Mouse (Mus musculus) heart, postnatal 14 days (tissue): ENCODE measurements around the gene Fbxw7. TPM values are rescaled to one million over a fixed set of nuclear protein-coding genes. Genes with fewer than 3 reads are reported as not detected.

Experiments
- DNase-seq, 2 experiments: peaks; one replicate each; pipeline ENCODE4 v3.0.0; 2021 to 2022
- intact Hi-C: fragments of 180-260 bp; cut with DNase I; formaldehyde crosslinking; loops from one replicate; pipeline ENCODE4 v1.15.1; 2025
- total RNA-seq, 2 experiments: library from RNA; stranded (reverse); gene quantifications; 2 replicates each; pipeline ENCODE4 v1.2.3; 2021

Gene Fbxw7
- total RNA-seq, 2 experiments from 2014 or later = 45.8 to 51.6 TPM

DNA sequence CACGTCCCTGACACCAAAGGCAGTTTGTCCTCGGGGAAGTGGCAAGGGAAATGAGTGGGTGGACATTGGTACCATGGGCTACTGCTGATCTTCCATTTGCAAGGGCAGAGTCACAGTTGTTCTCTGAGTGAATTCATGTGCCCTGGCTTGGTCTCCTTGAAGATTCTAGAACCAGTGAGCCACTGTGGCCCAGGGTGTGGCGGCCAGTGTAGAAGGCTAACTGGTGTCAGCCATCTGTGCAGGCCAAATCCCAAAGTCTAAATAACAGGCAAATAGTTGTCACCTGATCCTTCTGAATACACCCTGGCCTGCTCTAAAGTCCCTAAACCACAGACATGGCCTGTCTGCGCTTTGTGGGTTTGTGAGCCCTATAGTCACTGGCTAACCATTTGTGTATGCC, 173.8 kb downstream of the Fbxw7 start:
- DNase-seq = no peak
- intact Hi-C loops = no loop called here

DNA sequence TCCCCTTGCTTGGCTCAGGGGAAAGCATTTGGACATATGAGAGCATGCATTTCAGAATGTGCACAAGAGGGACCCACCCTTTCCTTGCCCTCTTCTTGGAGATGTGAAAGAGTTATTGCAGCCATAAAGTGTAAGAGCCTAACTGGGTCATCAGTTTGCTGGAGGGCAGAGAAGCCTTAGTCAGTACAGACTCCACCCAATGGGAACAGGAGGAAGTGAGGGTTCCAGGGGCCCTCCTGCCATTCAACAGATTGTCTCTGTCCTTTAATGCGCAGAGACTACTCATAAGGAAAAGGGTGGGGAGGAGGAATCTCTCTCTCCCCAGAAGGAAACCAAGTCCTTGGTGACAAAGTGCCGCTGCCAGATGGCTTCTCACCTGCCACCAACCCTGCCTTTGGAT, 190.2 kb downstream of the Fbxw7 start:
- no peak for DNase-seq
- intact Hi-C loops = no loop called here

DNA sequence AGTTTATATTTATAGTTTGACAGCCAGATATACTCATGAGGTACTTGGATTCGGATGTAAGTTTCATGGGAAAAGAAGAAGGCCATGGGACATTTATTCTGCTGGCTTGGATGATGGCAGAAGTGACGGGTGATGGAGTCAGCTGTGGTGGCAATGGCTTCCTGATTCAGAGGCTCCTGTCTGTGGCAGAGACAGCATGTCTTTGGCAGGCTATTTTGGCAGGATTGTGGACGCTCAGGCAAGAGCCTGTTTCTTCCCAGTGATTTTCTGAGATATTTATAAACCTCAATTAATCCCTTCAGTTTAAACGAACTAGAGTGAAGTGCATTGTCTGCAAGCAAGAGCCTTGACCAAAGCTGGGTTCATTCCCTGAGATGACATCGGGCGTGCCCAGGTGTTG, 197.8 kb downstream of the Fbxw7 start:
- intact Hi-C loops = no loop called here

DNA sequence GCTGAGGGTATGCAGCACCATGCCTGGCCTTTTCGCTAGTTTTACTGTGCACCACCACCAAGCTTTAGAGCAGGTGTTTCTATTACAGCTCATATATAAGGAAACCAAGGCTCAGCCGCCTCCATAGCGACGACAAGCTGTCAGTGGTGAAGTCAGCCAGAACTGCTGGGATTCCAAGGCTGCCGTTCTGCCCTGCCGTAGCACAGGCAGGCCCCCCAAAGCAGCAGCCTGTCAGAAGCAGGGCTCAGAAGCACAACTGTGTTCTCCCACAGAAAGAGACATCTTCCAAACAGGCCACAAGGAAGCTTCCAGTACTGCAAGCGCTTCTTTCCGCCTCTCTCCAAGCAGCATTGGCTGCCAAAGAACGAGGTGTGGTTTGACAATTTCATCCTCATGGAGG, 200.6 kb downstream of the Fbxw7 start:
- intact Hi-C loops = no loop called here
- DNase-seq = peak in 1 of 2 experiments; percentile 1

More for the DNA sequence above, 197.8 kb downstream of the Fbxw7 start:
- no peak for DNase-seq

DNA sequence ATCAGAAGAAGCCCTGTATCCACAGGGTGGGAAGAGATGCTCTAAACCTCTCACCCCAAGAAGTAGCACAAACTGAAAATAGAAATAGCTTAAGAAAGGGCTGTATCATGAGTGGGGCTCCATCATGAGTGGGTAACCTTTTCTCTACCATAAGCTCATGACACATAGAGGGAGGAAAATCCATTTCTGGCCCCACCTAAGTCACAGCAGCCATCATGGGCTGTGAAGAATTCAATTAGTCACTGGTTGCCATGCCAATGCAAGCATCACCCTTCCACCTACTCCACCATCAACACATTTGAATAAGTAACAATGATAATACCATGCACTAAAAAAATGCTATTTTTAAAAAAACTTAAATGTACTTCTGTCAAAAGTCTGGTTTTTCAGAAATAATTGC, 205.1 kb downstream of the Fbxw7 start:
- DNase-seq = no peak
- intact Hi-C loops = no loop called here

DNA sequence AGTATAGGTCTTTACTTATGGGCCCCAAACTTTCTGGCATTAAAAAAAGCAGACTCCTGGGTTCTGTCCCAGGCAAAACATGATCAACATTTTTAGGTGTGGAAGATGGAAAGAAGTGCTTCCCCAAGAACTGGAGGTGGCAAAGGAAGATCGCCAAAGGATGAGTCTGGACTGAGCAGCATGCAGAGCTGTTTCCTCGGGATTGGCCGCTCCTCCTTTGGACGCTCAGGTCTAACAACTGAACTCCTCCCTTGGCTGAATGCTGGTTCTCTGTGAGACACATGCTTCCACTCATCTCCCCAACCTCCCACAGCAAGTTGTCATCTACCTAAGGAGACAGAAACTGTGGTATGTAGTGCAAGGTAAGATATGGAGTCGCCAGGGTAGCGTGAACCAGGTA, 206.7 kb downstream of the Fbxw7 start:
- DNase-seq = no peak
- intact Hi-C loops = no loop called here

DNA sequence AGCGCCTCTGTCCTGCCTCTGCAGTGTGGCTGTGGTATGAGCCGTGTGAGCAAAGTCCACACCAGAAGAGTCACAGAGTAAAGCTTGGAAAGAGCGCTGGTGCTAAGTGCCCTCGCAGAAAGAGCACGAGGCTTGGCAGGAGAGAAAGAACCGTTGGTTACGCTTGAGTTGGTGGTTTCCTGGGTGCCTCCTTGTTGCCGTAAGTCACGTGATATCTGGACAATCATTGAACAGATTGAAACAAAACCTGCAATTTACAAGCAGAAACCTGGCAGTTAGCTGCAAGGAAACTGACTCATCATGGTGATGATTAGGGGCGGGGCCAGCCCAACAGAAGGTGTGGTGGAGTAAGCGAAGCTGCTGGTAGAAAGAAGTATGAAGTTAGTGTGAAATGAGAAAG, 207.7 kb downstream of the Fbxw7 start:
- intact Hi-C loops = no loop called here
- no peak for DNase-seq

DNA sequence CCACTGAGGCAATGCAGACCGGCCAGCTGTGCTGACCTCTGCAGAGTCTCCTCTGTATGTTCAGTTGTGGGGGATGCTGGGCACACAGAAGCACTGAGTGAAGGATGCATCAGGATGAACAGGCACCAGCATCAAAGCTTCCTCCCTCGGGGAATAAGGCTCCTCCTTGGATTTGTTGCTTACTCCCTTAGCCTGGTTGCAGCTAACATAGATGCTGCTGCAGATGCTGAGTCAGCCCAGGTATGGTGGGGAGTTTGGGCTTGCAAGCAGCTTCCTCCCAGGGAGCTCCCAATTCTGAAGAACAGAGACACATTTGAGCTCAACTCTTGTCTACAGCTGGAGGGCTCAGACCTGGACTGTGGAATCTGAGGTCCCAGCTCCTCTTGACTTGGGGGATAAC, 209.2 kb downstream of the Fbxw7 start:
- no peak for DNase-seq
- intact Hi-C loops = no loop called here

DNA sequence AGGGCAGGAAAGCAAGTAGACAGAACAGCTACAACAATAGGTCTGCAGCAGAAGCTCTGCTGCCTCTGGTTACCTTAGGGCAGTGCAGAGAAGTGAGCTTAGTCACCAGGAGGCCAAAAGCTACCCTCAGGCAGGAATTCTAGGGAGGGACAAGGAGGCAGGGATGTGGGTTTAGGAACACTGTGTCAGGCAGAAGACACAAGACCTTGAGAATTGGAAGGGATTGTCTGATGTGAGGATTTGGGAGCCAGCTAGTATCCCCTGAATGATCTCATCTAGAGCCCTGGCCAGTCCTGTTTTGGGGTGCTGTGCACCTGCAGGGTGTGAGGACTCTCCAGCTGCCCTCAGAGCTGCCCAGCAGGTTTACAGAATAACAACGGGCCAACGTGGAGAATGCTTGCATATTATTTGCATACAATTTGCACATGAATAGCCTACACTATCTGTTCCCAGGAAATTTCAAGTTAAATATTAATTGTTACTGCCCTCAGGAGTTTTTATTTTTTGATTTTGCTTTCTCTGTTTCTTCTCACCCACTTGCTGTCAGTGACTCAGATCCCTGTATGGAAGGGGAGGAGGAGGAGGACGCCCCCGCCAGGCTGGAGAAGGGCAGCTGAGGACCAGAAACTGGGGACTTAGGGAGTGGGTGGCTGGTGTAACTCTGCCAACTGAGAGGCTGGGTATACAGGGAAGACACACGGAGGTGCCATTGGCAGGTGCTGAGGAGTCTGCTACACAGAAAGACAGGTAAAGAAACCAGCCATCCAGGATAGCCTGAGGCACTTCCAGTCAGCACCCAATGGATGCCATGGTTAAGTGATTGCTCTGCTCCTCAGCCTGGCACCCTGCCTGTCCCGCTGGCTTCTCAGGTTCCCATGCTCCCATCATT, 210.0 kb downstream of the Fbxw7 start:
- no peak for DNase-seq
- intact Hi-C loops = no loop called here

Other genes with a start within 250 kb of the Fbxw7 start
- gene Arfip1, start 232.6 kb upstream of the Fbxw7 start, total RNA-seq = 10 to 100 TPM; 17.8 to 18.9 TPM
- under 1 TPM; 0.07 to 0.15 TPM for gene Tigd4, start 221.7 kb upstream of the Fbxw7 start, total RNA-seq
- 1 to 10 TPM; 2.2 to 2.8 TPM for gene Tmem154, start 149.1 kb upstream of the Fbxw7 start, total RNA-seq